ENCODE assay signal across 7 mouse cellular contexts in genomic region chr10:8213906-8214421, GRCm38 (mm10).
DNase-seq lines count a peak whose midpoint lies in the region; ATAC-seq lines count a peak whose summit lies in the region.

No protein-coding gene starts in this region.

- peak; percentile 86 for DNase-seq in adrenal gland, postnatal 14 days
- peak; percentile 69 for DNase-seq in forelimb bud, embryonic 11.5 days (ENCODE audit: low read depth, low spot score)
- peak; percentile 73 for DNase-seq in kidney, postnatal 10 days
- peak; percentile 58 for DNase-seq in lung, postnatal 36 days
- no peak for DNase-seq in left cerebral cortex, postnatal 4 days
- no peak for DNase-seq in cerebellum, adult 18-20 months

- H3K27ac ChIP-seq in stomach, embryonic 16.5 days (ENCODE audit: low read length) = peak overlapping the region; percentile 76

- intact Hi-C loops in left cerebral cortex, postnatal 4 days (cut with DNase I) = no loop called here

- no peaks in the 10 kb centered on the region for H3K27me3 ChIP-seq in stomach, embryonic 16.5 days (ENCODE audit: control insufficient read depth, insufficient read depth, low read length)

- H3K9ac ChIP-seq in stomach, embryonic 16.5 days (ENCODE audit: low read length) = no peak overlapping the region

- peak overlapping the region; percentile 12; the same call in 1 of the 2 replicates for H3K4me3 ChIP-seq in stomach, embryonic 16.5 days (replicated peaks; ENCODE audit: low read length)

- H3K36me3 ChIP-seq in stomach, embryonic 16.5 days (ENCODE audit: control insufficient read depth, insufficient read depth, low read length) = no peaks in the 10 kb centered on the region

- peak; percentile 61 for ATAC-seq in stomach, embryonic 16.5 days (ENCODE audit: insufficient read depth, low FRiP score)

- H3K4me2 ChIP-seq in stomach, embryonic 16.5 days (ENCODE audit: low read depth, low read length) = peak overlapping the region; percentile 44

- peaks cover 19% of the 10 kb centered on the region for H3K4me1 ChIP-seq in stomach, embryonic 16.5 days (ENCODE audit: control insufficient read depth, insufficient read depth, low read length)

- H3K9me3 ChIP-seq in stomach, embryonic 16.5 days (replicated peaks; ENCODE audit: control insufficient read depth, low read length) = no peaks in the 10 kb centered on the region

- 11% methylated on average over 16 of the region's 16 CpGs for WGBS in stomach, embryonic 16.5 days

Comparison
In these comparisons a context has a peak if more than half of its experiments do, and no peak if none do; other contexts are left out.
1. DNase-seq: peak in adrenal gland, postnatal 14 days (single experiment), forelimb bud, embryonic 11.5 days (single experiment), kidney, postnatal 10 days (single experiment) and lung, postnatal 36 days (single experiment); none in left cerebral cortex, postnatal 4 days (single experiment) and cerebellum, adult 18-20 months (0 of 2).